Mouse (Mus musculus) layer of hippocampus, adult 18-20 months (tissue): ENCODE measurements around the gene Ildr2. TPM values are rescaled to one million over a fixed set of nuclear protein-coding genes. Genes with fewer than 3 reads are reported as not detected.

Experiments
- DNase-seq, 2 experiments: peaks; one replicate each; pipeline ENCODE4 v3.0.0; 2022; ENCODE audit warnings: low spot score in 2 of 2
- long read RNA-seq: library from polyadenylated mRNA; stranded (forward); transcript quantifications from one replicate; pipeline ENCODE4 v2.0.0, GENCODE M21; 2021
- total RNA-seq, 2 experiments: library from RNA; stranded (reverse); gene quantifications; 2 replicates each; pipeline ENCODE4 v1.2.3; 2021

Ildr2 gene
- total RNA-seq, result 10 to 100 TPM; 70.4 to 71.6 TPM
- long read RNA-seq, full-length matches to known transcripts, result 7 of 26 reads
- long read RNA-seq, partial matches to known transcripts, result 17 of 26 reads
- long read RNA-seq, other reads (novel, unspliced or antisense), result 2 of 26 reads

- DNase-seq, result peak; percentile 57 to 59
Measured at GRCm38 (mm10) chr1:166253898-166254894, at the start of gene Ildr2. Gene Ildr2 (plus strand): TSS chr1:166254139.

- DNase-seq, result no peak
Measured at GRCm38 (mm10) chr1:166204171-166204570, 49.8 kb upstream of the Ildr2 start.

GRCm38 (mm10) chr1:166205159-166205558, 48.8 kb upstream of the Ildr2 start:
- DNase-seq, result no peak

GRCm38 (mm10) chr1:166209371-166209770, 44.6 kb upstream of the Ildr2 start:
- DNase-seq, result no peak

GRCm38 (mm10) chr1:166214181-166214580, 39.8 kb upstream of the Ildr2 start:
- peak in 1 of 2 experiments; percentile 30 for DNase-seq

- no peak for DNase-seq
Measured at GRCm38 (mm10) chr1:166238315-166238969, 15.5 kb upstream of the Ildr2 start, which contains the start of gene Mael. Gene Mael (minus strand): TSS chr1:166238747.

- peak in 1 of 2 experiments; percentile 77 for DNase-seq
Measured at GRCm38 (mm10) chr1:166244285-166244684, 9.7 kb upstream of the Ildr2 start.

- no peak for DNase-seq
Measured at GRCm38 (mm10) chr1:166255091-166255490, 1.2 kb downstream of the Ildr2 start.

GRCm38 (mm10) chr1:166255651-166256050, 1.7 kb downstream of the Ildr2 start:
- peak in 1 of 2 experiments; percentile 33 for DNase-seq

GRCm38 (mm10) chr1:166256302-166256701, 2.4 kb downstream of the Ildr2 start:
- DNase-seq, result peak in 1 of 2 experiments; percentile 40

GRCm38 (mm10) chr1:166256898-166257297, 3.0 kb downstream of the Ildr2 start:
- no peak for DNase-seq

GRCm38 (mm10) chr1:166259526-166259925, 5.6 kb downstream of the Ildr2 start:
- peak in 1 of 2 experiments; percentile 16 for DNase-seq

- DNase-seq, result no peak
Measured at GRCm38 (mm10) chr1:166266001-166266705, 12.2 kb downstream of the Ildr2 start.

- DNase-seq, result no peak
Measured at GRCm38 (mm10) chr1:166266918-166267317, 13.0 kb downstream of the Ildr2 start.

- DNase-seq, result no peak
Measured at GRCm38 (mm10) chr1:166268218-166268617, 14.3 kb downstream of the Ildr2 start.

GRCm38 (mm10) chr1:166278786-166279185, 24.8 kb downstream of the Ildr2 start:
- no peak for DNase-seq

- DNase-seq, result no peak
Measured at GRCm38 (mm10) chr1:166279580-166280206, 25.8 kb downstream of the Ildr2 start.

GRCm38 (mm10) chr1:166280566-166280965, 26.6 kb downstream of the Ildr2 start:
- peak; percentile 67 to 86 for DNase-seq

- DNase-seq, result no peak
Measured at GRCm38 (mm10) chr1:166281287-166281686, 27.3 kb downstream of the Ildr2 start.

GRCm38 (mm10) chr1:166281836-166282235, 27.9 kb downstream of the Ildr2 start:
- DNase-seq, result no peak
